Mouse (Mus musculus) c-Kit-positive CD71-positive TER-119-positive erythroid progenitor cells, embryonic 14.5 days (primary cell): ENCODE data around the gene Eci3.

ENCODE experiments used
- DNase-seq: peaks from one replicate; pipeline ENCODE4 v3.0.0-alpha.2; 2013; ENCODE audit warnings: low spot score

Eci3 gene

DNA sequence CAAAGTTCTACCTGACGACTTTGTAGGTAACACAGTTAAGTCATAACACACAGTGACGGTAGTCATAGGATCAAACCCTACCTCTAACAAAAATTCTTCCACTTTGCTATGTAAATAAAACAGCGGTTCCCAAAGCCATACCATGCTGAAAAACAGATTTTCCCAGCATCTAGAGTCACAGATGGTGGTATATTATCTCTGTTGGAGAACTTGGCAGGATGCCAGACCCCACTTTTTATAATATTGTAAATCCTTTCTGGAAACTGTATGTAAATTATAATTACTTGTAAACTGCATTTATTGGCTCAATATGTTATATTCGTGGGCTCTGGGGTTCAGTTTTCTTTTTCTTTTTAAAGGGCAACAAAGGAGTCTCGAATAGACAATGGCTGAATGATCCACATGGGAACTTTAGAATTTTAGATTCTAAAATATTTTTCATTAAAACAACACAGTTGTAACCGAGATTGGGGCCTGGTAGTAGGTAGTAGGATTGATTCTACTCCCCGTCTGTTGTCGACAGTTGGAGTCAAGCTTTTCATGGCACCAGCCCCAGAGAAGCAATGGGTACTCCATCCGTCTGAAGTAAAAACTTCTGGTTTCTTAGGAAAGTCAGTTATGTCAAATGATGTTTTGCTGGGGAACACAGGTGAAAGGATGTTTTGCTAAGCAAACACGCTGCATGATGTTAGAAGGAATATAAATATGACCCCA is 28.5 kb downstream of the Eci3 start:
- no peak for DNase-seq

DNA sequence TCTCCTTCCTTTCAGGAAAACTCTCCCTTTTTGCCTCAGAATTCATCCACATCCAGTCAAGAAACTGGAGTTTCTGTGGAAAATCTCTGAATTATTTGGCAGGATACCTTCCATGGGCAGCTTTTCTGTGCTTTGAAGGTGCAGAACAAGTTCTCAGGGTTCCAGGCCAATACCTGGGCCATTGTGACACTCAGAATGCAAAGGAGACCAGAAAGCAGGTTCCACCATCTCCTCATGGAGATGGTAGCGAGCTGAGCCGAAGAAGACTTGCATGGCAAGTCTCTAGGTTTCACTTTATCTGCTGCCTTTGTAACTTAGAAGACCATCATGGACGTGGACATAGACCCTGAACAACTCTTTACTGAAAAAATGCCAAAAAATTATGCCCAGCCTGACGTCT is 39.4 kb downstream of the Eci3 start, which contains the start of the genes Fam217a and 4933417A18Rik:
TSS of gene Fam217a (minus strand) at position 101 of the 400 bp plus-strand sequence.
TSS of gene 4933417A18Rik (plus strand) at position 200 of the 400 bp plus-strand sequence.
- no peak for DNase-seq

DNA sequence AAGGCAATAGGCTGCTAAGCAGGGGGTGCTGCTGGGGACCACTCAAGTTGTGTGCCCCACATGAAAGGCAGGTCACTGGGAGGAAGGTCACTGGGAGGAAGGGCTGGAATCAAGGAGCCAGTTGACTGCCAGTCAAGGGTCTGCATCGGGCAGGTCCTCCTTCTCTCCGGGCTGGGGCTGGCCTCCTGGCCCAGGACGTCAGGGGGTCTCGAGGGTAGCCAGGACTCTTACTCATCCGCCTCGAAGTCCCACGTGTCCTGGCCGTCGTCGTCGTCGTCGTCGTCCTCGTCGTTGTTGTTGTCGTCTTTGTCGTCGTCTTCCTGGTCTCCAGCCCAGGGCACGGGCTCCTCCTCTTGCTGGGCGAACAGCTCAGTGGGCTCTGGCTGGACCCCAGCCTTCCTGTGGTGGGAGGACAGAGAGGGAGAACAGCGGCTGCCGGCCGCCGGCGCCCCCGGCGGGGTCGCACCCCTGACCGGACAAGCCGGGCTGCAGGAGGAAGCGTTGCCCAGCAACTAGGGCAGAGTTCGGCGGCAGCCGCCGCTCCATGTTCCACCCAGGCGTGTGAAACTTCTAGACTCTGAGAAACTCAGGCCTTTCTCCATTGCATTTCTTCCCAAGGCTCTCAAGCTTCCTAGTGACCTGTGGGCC is 47.0 kb downstream of the Eci3 start:
- DNase-seq = no peak

DNA sequence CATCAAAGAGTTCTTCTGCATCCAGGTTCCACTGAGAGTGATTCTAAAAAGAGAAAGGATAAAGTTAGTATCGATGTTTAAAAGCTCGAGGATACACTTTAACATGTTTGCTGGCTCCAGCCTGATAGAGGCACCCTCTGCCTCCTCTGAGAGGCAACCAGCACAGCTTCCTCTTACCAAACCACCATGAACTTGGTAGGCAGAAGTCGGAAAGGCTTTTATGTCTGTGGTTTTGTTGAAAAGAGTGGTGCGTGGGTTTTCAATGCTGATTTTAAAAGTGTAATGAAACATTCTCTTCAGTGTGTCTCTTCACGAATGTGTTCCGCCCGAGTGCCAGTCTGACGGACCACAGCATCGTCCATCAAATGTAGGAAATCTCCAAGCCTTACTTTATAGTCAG is 49.0 kb downstream of the Eci3 start:
- DNase-seq = no peak
